Mouse (Mus musculus): ENCODE measurements at regions not wholly inside any gene's neighbourhood (a gene's known extent, or its start where the extent isn't known, plus 50 kb on each side); places are given as distances from the start of the nearest gene placed in this dataset.
"Not testable (repeated sequence)": the region's sequence is repeated elsewhere in the genome, so short reads cannot be mapped to it uniquely, and the experiment has no call there.

DNA sequence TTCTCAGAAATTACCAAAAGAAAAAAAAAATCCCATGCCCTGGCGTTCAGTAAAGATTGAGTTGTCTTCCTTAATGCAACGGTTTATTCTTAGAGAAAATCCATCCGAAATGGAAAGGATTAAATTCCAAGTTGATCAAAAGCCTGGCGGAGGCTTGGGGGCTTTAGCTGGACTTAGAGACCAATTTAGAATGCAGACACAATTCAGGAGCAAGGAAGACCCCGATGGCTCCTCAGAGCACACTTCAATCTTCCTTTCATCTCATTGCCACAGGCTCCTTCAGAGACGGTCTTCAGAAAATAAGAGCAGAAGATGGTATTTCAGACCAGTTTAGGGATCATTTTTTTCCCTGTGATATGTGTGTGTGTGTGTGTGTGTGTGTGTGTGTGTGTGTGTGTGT, 171.8 kb downstream of the Ankrd50 start:
- no peak for DNase-seq

DNA sequence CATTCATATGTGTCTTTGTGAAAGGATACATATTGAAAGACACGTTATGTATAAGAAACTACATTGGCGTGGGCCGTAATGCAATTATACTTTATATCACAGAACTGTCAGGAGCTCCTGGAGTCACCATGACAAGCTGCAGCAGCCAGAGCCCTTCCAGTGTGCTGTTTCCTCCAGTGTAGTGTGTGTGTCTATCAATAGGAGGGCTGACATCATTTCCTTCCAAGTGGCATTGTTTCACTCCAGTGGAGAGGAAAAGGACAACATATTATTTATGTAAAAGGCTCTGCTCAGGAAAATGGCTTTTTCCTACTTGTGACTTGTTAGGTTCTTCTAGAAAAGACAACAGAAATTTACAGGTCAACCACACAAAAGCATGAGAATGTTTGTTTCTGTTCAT, 172.5 kb downstream of the Ankrd50 start:
- DNase-seq = no peak

DNA sequence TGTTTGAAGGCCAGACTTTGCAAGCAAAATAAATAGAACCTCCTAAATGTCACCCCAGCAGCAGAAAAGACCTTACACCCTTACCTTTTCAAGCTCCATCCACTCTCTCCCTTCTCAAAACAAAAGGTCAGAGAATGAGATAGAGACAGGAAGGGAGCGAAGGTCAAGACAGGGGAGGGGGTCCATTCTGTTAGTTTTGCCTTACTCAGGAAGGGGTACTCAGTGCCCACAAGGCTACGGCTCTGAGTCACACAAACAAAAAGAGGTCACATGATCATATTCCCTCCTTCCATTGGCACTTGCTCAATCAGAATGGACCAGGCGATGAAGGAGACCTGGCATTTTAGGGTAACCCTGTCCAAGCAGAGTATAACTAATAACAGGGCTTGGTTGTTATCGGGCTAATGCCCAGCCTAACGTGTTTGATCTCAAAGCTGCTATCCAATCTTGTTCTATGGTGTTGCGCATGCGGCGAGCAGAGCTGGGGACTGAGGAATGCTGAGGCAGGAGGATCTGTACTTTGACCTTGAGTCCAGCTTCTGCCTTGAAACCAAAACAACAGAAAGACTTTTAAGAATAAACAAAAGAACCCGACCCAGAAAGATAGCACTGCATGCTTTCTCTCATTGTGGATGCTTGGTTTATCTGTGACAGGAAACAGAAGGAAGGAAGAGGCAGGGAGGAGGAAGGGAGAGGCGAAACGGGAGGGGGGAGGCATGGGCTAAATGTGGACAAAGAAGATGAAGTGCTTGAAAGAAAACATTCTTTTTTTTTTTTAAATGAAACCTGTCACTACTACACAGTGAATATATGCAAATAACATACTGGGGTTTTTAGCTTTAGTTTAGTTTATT, 184.5 kb downstream of the Ankrd50 start:
- DNase-seq = peak; percentile 21

DNA sequence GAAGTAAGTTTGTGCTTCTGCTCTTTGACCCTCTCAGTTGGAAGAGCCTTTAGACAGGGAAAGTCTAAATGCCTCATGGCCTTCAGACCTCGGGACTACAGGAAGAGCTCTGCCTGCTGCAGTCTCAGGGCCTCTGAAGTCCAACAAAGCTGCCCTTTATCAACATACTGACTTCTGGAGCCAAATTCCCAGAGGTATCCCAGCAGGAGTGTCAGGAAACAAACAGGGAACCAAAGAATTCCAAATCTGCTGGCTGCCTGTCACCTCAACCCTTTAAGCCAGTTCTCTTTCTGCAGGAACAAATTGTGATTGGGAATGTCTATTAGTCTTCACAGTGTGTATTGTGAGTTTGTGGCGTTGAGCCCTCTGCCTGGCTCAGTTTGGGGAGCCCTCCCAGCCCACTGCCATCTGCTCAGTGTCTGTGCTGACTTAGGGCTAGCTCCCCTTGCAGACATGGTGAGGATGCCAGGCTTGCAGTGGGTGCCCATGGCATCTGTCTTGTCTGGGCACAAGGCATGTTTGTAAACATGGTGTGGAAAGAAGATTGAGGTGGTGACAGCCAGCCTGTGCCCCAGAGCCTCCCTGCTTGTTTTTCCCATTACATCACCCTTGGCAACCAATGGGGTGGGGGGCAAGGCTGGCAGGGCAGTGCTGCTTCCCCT, 185.3 kb downstream of the Ankrd50 start:
- DNase-seq = no peak

DNA sequence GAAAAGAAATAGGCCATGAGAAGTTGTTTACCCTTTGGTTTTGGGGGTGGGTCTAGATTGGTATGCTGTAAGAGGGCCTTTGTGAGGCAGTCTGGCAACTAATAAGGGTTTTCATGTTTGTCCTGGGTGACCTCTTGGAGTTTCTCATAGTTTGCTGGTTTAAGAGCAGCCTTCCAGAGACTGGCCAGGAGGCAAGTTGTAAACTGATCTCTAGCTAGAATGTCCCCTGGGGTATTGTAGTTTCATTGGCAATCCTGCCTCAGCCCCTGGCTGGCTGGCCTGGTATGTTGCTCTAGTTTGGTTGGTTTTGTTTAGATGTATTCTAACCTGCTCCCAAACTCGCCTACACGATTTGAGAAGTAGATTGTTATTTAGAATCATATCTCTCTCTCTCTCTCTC, 187.1 kb downstream of the Ankrd50 start:
- DNase-seq = no peak

DNA sequence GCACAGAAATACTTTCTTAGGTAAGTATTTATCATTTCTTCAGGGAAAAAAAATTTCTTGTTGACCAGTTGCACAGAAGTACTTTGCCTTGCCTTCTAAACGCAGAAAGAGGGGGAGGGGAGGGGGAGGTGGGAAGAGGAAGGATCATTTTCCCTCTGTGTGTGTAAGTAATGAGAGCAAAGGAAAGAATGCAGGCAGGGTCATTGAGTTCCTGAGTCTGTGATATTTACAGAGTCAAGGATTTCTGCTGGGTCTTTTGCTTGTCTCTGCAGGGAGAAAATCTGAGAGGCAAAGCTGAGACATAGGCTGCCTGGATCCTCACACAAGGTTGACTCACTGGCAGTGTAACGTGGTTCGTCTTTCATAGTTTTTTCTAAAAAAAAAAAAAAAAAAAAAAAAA, 195.6 kb downstream of the Ankrd50 start:
- DNase-seq = no peak

DNA sequence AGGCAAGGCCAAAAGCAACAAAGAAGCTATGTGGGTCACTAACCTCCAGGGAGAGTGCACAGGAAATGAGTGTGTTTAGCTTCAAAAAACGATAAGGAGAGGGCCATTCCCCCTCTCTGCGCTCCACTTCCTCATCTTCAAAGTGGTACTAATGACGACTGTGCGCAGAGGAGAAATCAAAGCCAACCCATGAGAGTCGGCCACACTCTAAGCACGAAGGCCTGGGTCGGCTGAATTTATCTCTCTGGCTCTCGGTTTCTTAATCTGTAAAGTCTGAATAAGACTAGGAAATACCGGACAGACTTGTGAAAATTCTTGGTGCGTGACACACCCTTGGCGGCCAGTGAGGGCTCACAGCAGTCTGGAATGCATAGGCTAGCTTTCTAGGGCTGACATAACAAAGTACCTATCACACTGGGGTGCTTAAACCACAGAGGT, 200.9 kb downstream of the Ankrd50 start:
- peak; percentile 9 for DNase-seq

DNA sequence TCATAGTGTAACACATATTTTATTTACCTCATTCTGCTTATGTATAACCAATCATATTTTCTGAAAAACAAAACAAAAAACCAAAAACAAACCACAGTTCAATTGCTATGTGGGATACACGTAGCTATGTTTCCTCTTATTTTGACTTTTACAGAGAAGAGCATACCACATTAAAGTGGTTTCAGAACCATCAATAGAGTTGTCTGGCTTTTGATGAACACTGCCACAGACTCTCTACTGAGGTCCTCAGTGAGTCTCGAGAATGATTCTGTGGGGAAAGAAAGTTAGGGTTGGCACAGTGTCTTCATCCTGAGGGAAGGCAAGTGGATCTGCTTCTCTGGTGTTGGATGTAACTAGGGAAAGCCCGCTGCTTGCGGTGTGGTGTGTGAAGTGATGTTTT, 201.8 kb downstream of the Ankrd50 start:
- DNase-seq = no peak

DNA sequence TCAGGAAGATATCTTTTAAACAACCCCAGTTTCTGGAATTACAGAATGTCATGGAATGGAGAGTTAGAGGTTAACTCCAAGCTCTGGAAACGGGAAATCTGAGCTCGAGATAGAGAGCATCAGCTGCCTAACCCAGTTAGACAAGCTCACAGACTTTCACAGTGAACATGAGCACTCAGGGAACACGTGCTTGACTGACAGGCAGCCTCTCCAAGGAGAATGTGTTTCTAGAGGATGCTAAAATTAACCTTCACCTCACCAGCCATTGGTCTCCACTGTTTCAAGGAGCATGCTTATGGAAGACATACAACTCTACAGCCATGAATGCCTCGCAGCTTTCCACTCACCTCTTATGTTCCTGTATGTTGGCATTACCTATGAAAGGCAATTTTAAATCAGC, 203.0 kb downstream of the Ankrd50 start:
- no peak for DNase-seq

DNA sequence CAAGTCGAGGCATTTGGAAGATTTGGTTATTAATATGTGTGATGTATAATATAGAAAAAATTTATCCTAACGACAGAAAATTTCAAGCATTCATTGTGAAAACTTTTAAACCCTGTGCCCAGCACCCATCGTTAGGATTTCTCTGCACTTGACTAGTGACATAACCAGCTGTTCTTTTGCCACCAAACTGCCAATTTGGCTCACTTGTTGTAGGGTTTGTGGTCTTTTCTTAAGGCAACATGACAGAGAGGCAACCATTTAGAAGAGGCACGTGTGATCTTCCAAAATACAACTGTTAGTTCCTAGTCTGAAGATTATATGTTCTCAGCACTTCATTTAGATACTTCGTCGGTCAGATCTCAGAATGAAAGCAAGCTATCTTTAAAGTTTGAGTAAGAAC, 203.8 kb downstream of the Ankrd50 start:
- no peak for DNase-seq

DNA sequence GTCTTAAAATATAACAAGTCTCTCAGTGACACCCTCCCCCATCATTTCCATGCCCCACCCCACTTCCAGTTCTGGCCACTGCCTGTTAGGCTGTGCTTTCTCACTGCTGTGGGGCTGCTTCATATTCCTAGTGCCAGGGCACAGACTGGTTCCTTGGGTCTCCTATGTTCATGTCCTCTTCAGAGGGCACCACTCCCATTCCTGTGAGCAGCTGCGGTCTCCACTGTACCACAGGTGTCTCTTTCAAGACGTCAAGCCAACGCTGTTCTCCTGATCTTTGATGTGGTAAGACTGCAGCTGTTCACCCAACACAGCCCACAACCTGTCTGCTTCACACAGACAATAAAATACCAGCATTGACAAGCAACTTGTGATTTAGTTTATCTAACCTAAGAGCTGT, 204.5 kb downstream of the Ankrd50 start:
- DNase-seq = no peak

DNA sequence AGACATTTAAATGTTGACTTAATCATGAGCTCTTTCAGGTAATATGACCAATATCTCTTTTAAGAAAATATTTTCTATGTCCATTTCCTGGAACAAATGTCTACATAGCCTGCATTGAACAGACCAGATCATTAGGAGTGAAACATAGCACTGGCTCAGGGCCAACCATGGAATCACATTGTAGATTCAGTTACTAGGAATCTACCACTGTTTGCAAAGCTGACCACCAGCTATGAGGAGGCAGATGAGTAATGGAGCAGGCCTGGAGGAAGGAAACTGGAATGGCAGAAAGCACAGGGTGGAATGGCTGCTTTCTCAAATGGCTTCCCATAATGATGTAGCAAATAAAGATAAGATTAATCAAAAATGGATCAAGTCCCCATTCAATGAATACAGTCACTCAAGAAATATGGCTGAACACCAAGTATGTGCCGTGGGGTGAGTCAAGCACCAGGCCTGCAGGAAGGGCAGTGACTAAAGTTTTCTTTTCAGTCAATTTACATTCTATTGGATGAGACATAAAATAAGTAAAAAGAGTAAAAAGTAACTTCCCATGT, 207.6 kb downstream of the Ankrd50 start:
- no peak for DNase-seq

DNA sequence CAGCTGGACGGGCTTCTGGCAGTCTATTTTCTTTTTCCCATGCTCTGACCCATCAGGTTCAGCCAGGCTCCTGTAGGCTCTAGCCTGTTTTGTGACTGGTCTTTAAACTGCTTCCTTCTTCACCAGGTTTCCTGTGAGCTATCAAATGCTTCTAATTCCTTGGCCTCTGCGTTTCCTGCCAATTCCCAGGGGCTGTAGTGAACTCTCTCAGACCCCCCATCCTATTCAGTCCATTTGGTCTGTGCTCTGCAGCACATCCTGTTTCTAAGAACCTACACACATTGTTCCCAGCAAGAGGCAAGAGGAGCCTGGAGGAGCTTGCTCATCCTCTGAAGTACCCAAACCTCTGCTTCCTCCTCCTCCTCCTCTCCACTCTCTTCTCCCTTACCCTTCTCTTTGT, 209.3 kb downstream of the Ankrd50 start:
- DNase-seq = no peak

DNA sequence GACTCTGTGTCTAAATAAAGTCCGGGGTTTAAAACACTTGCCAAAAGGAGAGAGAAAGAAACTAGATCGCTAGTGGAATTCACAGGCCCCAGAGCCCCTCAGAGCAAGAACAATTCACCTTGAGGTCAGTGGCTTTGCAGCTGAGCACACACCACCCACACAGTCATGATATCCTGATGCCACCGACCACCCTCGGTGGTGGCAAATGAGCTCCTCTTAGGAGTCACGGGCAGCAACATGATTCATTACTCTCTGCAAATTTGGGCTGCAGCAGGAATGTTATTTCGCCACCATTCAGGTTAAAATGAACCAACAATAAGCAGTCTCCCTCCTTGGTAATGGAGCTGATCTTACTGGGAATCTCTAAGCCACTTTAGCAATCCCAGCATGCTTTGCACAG, 213.9 kb downstream of the Ankrd50 start:
- DNase-seq = no peak

DNA sequence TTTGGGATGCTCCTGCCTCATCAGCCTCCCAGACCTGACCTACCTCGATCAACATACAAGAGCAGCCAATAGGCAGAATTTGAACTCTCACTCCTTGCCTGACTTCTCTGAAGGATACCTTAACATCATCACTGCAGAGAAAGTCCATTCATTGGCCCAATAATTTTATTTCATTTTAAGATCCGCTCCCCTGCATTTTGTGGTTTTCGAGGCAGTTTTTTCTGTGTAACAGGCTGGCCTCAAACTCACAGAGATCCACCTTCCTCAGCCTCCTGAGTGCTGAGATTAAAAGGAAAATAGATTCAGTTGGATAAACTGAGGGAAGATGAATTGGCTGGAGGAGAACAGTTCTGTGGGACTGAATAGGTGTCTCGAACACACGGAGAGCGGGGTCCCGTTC, 216.4 kb downstream of the Ankrd50 start:
- DNase-seq = no peak

DNA sequence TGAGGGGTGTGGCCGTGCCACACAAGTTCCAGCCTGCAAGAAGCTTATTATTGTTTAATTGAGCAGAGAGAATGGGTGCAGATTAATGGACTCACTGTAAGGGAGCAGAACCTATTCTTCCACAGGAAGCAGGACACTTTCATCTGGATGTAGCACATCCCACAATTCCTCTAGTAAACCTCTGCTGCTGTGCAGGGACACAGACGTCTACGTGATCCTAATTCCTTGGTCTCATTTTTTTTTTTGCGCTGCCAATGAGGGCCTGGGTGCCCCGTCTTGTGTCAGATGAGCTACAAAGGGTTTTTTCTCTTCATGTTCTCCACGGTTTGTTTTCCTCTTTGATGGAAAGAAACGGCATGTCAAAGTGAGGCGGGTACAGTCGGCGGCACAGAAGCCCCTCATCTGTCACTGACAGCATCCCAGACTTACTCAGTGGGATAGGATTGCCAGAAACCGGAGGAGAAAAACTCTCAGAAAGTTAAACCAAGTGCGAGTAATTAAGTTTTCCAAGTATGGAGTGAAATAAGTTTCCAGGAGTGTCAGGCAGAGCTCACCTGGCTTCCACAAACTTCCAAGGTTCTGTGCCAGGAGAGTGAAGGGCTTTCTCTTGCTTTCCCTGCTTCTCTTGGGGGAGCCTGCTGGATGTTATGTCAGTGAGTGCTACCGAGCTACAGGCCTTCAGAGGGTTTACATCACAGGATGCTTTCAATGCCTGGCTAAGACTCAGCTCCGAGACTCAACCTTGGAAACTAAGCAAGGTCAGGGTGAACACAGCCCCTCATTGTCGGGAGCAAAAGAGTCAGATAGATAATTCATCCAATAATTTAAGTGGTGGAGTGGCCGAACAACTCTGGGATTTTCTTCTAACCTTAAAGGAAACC, 221.1 kb downstream of the Ankrd50 start:
- DNase-seq = no peak

DNA sequence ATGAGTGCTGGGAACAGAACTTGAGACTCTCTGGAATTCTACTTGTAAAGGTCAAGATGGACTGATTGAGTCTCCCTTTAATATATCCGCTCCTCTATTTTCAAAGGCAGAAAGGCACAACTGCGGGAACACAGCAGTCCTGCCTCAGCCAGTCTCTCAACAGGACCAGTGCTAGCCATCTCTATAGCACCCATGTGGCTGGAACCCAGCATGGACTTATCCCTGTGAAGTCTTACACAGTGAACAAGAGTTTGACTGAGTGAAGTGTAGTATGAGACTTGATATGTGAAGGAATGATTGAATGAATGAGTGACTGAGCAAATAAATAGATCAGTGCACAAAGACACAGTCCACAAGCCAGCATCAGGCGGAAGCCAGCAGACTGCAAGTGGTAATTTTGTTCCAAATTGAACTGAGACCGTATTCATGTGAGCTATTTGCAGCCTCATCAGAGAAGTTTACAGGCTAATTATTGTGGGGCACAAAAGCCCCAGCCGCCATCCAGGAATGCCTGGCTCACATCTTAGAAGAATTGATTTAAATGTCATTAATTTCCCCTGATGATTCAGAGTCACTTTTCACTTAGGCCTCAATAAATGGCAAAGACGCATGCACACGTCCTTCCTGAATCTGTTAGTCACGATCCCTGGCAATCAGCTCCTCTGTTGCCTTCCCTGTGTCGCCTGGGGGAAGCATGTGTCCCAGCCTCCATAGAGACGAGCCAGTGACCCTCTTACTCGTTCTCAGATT, 223.1 kb downstream of the Ankrd50 start:
- no peak for DNase-seq

DNA sequence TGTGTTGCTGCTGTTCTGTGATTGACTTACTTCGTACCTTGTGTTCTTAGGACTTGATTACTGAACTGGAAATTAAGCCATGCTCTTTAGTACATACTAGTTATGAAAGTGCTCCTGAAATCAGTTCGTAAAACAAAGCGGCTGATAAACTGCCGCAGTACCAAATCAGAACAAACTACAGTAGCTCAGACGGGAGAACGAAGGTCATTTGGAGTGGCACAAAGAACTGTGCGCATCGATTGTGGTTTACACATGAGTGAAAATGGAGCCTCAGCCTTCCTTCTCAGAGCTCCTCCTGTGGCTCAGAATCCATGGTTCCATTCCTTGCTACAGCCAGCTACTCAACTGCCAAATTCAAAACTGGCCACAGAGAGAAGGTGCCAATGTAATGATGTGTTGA, 225.4 kb downstream of the Ankrd50 start:
- DNase-seq = not testable (repeated sequence)

DNA sequence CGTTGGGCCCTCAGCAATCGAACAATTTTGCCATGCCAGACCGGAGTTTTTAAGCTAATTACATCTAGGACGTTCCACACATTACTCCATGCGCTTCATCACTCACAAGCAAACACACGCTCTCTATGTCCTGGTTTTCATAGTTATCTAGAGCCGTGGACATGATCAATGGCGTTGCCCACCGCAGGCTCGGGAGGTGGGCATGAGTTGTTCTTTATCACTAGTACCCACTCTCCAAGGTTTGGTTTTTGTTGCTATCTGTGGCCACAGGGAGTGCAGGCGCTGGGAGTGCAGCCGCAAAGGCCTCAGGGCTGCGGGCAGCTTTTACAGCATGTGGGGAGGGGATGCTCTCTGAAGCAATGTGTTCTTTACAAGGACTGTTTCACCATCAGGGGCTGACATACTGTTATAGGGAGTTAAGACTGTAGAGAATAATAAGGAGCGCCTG, 226.8 kb downstream of the Ankrd50 start:
- peak; percentile 23 for DNase-seq

DNA sequence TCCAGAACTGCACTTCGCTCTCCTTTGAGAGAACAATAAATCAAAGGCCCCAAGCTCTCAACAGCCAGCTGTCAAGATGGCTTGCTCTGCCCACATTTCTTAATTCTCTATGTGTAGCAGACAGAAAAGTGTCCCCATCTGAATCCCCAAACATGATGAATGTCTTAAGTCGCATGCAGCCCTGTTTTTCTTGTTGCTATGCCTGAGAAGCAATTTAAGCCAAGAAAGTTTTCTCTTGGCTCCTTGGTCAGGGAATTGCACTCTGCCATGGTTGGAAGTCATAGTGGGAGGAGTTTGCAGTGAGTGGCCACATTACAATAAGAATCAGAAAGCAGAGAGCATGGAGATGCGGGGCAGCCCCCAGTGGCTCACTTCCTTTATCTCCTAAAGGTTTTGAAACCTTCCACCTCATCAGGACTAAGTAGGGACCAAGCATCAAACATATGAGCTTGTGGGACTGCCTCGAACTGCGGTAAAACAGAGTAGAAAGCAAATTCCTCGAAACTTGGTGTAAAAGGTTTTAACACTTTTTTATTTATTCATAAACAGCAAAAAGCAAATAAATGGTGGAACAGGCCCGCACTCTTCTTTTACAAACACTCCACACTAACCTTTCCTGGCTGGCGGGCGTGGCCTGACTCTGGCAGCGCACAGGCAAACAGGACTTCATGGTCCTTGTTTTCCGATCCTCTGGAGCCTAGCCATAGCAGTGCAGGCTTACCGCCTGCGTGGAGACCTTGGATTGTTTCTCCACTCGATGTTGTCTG, 227.4 kb downstream of the Ankrd50 start:
- DNase-seq = no peak

DNA sequence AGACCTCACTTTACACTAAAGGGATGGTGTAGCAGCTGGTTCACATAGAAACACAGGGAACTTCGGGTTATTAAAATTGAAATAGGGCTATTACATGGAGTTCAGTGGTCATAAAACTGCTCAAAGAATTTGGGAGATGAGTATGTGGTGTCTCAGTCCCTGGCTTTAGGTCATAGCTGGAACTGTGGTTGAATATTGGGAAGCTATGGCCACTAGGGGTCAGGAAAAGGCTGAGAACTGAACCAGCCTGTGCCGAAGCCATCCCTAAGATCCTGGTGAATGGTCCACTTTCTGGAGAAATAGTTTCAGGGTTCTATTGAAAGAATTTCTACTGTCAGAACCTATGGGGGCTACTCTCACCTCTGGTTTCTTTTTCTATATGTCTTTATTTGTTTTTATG, 229.0 kb downstream of the Ankrd50 start:
- no peak for DNase-seq

DNA sequence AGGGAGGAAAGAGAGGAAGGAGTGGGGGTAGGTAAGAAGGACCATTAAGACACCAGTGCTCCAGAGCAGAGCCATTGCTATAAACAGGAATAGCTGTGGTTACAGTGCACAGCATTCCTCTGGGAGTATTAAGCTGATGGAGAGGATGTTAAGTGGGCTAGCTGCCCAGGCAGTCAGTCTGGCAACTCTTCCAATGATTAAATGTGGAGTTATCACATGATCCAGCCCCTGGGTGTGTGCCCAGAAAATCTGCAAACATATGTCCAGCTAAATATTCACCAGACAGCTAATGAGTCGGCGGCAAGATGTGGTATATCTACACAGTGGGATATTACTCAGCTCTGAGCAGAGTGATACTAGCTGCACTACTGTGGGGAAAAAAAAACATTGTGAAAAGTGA, 229.7 kb downstream of the Ankrd50 start:
- DNase-seq = no peak

Measured in liver (tissue).